Mouse (Mus musculus) spleen, adult 2 months (tissue): Measurements from ENCODE around the gene Antxr1.

Experiments used
- CTCF ChIP-seq: fragments of 200-500 bp; IDR thresholded peaks from 2 replicates; pipeline ENCODE4 v1.5.1; 2011; ENCODE audit warnings: mild to moderate bottlenecking, inconsistent platforms; ENCODE audit not compliant: insufficient read depth, insufficient read length, insufficient replicate concordance; ENCODE audit errors: extremely low read depth
- POLR2A ChIP-seq: fragments of 200-500 bp; IDR thresholded peaks from 2 replicates; pipeline ENCODE4 v1.6.1; 2011; ENCODE audit warnings: low read depth, low read length, inconsistent platforms

DNA sequence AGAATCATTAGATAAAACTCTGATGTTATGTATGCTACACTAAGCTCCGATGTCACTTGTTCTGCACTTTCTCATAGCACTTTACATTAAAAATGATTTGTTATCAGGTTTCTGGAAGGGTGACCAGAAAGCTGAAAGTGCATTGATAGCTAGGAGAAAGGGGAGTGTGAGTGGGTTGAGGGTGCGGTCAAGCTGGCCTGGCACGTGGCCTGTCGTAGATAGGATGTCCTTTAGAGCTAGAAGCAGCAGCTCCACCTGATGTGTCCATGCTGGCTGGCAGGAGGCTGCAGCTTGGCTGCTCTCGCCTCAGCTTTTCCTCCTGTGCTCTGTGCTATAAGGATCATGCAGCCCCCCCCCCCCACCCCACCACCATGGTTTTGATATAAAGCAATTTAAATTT is 243.1 kb downstream of the Antxr1 start:
- TF ChIP-seq CTCF = no peak
- TF ChIP-seq POLR2A = no peak
